Mouse (Mus musculus) adrenal gland, postnatal 4 days (tissue): ENCODE data around the gene Dennd2c. TPM values are rescaled to one million over a fixed set of nuclear protein-coding genes. Genes with fewer than 3 reads are reported as not detected.
A peak's percentile ranks its signal among the peaks of the same experiment; 100 is the strongest.
"Not testable (repeated sequence)": the region's sequence is repeated elsewhere in the genome, so short reads cannot be mapped to it uniquely, and the experiment has no call there.

ENCODE experiments used
- DNase-seq, 2 experiments: peaks; one replicate each; pipeline ENCODE4 v3.0.0; 2021 to 2022; ENCODE audit warnings: low spot score in 2 of 2, mixed read lengths in 2 of 2
- total RNA-seq, 2 experiments: library from RNA; stranded (reverse); gene quantifications; 2 replicates each; pipeline ENCODE4 v1.2.3; 2021

Dennd2c gene
- total RNA-seq, 2 experiments from 2014 or later = 3.1 to 3.8 TPM

DNA sequence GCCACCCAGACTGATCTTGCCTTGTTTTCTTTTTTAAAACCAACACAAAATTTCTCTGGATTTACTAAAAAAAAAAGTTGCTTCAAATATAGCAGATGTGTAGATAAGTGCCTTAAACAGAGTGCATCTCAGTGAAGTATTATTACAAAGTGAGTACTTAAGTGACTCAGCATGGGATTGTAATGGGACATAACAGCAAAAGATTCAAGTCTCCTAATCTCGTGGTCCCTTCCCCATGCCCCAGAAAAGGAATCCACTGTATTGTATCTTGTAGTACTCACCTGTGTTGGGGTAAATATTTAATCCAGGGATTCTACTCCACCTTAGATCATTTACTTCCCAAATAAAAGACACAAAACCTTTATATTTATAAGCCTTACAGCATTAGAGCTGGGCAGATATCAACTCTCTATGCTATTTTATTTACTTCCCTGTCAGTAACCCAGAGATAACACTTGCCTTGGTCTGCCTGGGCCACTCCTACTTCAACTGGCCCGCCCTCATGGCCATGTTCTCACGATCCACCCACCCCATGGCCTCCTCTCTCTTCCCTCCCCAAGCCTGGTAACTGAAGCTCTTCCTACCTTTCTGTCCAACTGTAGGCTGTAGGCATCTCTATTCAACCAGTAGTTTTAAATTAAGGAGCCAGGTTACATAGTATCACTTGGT, 57.0 kb downstream of the Dennd2c start:
- DNase-seq = no peak

DNA sequence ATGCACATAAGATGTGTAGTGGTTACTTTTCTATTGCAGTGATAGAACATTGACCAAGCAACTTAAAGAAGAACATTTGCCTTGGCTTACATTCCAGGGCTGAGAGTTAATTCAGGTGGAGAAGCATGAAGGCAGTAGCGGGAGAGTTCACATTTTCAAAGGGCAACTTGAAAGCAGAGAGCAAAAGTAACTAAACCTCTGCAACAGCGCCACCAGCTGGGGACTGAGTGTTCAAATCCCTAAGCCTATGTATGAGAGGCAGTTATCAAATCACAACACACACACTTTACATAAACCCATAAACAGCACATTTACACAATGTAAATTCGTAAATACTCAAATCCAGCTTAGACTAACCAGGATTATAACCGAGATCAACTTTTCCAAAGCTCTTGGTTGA, 67.4 kb downstream of the Dennd2c start:
- peak; percentile 26 to 60 for DNase-seq

DNA sequence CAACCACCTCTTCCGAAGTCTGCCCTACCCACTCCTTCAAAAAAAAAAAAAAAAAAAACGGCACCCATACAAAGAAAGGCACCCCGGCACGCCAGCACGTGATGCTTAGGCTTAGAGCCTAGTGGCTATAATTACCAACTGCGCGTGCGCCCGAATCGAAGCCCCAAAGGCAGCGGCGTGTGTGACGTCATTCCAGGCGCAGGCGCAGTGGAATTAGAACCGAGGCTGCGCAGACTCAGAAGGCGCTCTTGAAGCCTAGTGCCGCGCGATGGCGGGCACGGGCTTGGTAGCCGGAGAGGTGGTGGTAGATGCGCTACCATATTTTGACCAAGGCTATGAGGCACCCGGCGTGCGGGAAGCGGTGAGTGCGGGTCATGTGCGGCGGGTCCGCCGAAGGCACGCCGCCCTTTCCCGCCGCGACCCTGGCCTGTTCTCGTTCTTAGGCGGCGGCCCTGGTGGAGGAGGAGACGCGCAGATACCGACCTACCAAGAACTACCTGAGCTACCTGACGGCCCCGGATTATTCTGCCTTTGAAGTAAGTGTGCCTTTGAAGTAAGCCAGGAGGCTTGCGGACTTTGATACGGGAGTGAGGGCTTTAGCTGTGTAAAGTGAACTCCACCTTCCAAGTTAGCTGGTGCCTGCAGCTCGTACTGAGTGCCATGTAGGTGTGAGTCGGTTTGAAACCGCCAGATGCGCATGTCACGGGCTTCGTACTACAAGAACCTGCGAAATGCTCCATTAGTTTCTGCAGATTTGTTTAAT, 69.3 kb downstream of the Dennd2c start, which contains the start of gene Bcas2:
Gene Bcas2 (plus strand): TSS at position 151 of the 763 bp plus-strand sequence.
- DNase-seq = peak; percentile 94 to 98

DNA sequence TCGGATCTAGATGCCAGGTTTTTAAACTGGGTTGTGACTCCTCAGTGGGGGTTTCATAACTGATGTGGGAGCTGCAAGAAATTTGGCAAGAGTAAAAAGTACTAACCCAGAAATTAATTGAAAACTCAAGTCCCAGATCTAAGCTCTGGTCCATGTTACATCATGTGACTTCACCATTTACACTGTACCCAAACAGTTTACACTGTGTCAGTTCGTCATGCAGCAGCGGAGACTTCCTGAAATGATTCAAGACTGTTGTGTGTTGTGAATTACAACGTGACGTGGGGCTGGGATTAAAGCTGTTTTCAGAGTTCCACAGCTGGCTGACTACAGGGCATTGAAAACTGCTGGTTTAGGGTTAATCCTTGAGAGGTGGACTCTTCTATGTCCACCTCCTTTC, 70.2 kb downstream of the Dennd2c start:
- no peak for DNase-seq

DNA sequence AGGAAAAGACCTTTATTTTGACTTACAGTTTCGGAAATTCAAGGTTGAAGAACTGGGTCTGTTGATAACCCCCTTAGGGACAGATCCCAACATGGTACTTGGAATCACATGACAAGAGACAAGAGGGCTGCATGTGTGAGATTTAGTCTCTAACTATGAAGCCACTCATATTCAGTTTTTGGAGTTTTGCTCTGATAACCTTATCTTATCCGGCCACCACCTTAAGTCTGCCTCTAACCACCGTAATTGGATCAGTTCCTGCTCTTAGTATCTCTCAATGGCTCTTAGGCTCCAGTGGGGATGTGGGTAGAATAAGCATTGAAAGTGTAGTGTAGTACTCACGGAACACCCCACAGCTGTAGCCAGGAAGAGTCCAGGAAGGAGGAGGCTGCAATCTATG, 74.3 kb downstream of the Dennd2c start:
- no peak for DNase-seq

DNA sequence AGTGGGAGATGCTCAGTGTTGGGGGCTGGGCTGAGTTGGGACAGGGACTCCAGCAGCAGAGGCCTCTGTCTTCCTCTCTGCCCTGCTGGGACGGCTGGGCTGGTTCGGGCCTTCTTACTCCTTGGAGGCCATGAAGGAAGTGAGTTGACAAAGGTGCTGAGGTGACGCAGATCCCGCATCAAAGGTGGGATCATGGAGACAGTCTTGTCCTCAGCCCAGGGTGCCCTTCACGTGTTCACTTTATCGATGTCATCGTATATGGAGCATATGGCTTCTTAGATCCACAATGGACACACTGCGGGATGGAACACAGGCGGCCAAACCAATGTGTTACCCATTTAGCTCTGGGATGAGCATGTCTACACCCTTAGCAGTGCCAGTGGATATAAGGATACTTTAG, 77.1 kb downstream of the Dennd2c start:
- no peak for DNase-seq

DNA sequence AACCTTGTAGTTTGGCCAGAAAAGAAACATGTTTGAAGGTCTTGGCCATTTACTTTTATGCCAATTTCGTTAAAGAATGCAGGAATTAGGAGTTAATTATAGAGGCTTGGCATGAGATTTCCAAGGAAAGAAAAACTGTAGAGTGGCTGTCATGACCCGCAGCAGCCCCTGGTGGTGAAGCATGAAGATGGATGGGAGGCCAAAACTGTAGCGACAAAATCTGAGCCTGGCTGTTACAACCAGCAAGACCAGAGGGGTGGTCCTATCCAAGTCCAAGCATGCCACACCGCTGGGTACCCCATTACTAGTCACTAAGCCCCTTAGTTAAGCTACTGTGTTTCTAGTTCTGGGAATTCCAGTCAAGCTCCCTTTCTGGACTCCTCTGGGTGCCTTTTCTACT, 78.8 kb downstream of the Dennd2c start:
- no peak for DNase-seq

DNA sequence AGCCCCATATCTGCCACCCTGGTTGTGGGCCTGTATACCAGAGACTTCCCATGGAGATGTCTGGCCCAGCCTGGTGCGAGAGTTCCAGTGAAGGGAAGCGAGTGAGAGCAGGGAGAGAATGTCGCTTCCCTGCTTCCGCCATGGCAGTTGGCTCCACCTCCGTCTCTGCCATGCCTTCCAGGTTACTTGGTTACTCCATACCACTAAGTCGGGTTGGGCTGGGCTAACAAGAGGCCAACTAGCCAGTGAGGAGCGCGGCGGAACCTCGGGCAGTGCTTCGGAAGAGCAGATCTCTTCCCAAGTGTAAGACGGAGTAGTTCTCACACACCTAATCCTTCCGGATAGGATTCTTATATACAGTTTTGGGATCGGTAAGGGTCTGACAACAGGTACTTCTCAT, 80.4 kb downstream of the Dennd2c start:
- DNase-seq = no peak

DNA sequence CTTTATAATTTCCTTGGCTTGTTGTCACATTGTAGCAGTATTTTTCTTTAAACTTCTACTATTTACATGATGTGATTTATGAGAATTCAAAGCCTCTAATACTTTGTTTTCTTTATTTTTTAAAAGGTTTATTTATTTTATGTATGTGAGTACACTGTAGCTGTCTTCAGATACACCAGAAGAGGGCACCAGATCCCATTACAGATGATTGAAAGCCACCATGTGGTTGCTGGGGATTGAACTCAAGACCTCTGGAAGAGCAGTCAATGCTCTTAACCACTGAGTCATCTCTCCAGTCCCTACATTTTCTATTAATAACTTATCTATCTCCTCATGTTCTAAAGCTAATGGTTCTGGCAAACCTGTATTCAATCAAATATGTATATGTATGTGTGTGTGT, 82.1 kb downstream of the Dennd2c start:
- not testable (repeated sequence) for DNase-seq

DNA sequence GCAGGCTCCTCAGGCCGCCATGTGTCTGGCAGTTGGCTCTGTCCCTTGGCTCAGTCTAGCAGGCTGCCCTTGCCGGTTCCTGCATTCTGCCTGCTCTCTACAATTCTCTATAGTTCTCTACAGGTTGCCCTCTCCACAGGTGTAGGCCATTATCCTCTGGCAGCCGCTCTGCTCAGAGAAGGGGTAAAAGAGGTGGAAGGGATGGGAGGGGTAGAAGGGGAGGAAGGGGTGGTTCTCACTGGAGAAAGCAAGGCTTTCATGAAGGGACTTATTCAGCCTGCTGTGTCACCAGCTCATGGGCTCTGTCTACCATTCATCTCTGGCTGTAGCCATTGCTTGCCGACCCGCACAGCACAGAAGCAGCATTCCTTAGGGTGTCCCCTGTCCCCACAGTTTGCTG, 86.0 kb downstream of the Dennd2c start:
- DNase-seq = no peak

DNA sequence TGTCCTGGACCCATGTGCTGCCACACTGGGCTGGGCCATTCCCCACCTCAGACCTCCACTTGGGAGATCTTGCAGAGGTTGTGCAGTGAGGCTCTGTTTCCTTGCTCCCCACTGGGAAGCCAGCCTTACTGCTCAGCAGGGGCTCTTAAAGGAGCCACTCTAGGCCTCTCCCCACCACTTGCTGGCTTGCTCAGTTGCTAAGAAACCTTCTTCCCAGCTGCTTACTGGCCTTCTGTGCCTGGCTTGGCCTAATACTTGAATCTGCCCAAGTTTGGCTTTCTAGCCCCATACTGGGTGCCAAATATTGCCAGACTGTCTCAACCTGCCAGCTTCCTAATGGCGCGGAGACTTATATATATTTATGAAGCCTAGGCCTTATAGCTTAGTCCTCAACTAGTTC, 86.5 kb downstream of the Dennd2c start:
- DNase-seq = no peak

DNA sequence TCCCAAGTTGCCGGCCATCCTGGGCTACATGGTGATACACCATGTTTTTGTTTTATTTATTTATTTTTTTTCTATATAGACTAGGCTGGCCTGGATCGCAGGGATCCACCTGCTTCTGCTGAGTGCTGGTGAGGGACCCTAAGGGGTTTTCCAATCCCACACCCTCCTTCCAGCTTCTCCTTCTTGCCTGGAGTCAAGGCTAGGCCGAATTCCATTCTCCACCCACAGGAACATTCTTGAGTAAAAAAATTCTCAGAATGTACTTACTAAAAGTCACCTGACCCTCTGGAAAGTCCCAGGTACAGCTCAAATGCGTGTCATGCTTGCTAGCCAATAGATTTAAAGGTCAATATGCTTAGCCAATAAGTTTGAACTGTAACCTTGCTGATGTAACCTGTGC, 89.8 kb downstream of the Dennd2c start:
- DNase-seq = no peak

DNA sequence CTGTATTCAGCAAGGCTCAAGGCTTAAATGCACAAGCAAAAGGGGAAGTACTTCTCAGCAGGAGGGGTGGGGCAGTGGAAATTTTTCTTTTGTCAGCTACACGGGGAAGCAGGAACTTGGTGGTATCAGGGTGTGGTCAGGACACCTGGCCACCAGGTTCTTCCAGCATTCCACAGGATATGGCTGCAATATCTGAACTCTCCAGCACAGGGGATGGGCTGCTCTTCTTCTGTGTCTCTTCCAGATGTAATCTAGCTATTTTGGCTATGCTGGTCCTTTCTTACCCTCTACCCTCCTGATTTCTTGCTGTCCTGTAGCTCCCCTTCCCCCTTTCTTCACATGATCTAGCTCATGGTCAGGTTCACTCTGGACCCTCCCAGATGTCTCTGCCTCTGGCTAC, 90.8 kb downstream of the Dennd2c start:
- DNase-seq = no peak

DNA sequence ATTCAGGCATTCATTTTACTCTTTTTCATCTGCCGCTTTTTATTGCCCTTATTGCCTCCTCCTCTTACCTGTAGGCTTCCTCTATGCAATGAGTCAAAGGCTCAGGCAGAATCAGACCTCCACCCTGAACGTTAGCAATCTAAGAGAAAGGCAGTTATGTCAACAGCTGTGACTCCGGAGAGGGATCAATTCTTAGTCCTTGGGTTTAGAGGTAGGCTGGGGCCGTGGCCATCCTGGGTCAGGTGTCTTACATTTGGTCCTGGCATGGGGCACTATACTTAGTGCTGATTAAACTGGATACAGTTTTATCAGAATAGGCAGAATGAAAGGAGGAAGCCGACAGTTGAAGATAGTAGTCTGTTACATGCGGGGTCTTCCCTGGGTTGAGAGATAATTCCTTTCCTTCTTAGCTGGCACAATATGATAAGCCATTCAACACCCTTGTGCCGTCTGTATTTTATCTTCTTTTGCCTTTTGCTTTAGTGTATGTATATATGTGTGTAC, 94.0 kb downstream of the Dennd2c start:
- DNase-seq = no peak

DNA sequence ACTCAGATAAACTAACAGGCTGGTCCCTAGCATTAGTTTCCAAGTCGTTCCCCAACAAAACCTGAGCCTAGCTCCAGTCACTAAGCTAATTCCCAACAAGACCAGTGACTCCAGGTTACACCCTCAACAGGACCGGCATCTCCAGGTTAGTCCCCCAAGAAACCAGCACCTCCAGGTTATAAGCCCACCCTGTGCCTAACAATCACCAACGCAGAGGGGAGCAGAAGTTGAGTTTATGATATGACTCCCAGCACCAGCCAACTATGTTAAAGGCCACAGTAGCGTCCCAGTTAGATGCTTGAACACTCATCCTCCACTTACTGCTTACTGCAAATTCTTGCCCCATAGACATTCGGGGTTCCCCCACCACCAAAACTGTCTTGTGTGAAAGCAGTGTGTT, 97.0 kb downstream of the Dennd2c start:
- DNase-seq = no peak

DNA sequence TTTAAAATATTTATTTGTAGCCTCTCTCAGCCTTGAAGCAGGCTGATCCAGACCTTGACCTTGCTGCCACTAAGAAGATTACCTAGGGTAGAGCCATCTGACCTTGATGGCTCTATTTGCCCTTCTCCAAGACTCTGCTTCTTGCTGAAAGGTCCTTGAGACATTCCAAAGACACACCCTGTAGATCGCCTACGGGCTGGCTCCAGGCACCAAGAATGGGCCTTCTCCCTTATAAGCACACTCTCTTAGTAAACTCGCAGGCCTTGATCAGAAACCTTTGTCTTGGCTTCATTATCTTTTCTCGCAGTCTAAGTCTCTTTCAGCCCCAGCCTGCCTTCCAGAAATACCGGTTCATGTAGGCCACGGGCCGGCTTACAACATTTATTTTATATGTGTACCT, 98.7 kb downstream of the Dennd2c start:
- DNase-seq = not testable (repeated sequence)

DNA sequence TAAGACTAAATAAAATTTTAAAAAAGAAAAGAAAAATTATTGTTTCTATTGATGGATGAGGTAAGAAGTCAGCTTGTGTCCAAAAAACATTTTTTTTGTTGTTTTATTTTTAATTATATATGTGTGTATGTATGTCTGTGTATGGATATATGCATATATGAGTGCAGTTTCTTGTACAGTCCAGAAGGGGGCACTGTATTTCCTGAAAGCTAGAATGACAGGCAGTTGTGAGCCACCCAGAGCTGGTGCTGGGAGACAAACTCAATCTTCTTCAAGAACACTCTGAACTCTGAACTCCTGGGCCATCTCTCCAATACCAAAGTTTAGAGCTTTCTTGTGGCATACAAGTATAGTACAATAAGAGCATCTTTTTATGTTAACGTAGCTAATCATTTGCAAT, 101.2 kb downstream of the Dennd2c start:
- no peak for DNase-seq

DNA sequence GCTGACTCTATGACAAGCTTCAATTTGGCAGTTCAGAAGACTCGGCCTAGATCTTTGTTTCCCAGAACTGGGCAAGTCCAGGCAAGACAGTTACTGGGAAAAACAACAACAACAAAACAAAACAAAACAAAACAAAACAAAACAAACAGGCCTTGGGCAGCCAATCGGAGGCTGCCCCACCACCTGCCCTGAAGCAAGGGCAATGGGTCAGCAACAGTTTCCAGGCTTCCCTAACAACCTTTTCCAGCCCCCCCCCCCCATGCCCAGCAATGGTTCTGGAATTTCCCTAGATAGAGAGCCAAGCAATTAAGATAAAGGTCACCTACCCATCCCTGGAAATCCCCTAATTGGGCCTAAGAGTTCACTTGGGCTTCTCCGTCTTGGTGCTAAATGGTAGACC, 102.0 kb downstream of the Dennd2c start:
- no peak for DNase-seq

DNA sequence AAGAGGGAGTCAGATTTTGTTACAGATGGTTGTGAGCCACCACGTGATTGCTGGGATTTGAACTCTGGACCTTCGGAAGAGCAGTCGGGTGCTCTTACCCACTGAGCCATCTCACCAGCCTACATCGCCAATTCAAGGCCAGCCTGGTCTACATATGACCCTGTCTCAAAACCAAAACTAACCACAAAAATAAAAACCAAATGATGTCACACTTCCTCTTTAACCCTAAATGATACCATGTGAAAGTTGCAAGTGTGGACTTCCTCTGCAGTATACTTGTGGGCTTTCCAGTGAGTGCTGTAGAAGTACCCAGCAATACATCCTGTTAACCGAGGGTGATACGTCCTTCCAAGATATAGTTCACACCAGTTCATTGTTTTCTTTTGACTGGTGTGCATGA, 104.0 kb downstream of the Dennd2c start:
- no peak for DNase-seq

DNA sequence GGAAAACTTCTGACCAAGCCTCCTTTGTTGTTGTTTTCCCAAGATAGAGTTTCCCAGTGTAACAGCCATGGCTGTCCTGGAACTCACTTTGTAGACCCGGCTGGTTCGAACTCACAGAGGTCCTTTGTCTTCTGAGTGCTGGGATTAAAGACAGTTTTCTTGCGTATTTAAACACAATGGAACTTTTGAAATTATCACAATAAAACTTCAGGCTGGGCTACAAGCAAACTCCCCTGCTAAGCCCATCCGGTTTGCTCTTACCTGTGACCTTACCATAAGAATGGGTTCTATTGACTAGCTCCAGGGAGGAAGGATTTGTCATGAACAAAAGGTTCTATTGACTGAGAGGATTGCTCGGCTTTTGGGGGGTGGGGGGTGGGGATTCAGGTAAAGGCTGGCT, 105.3 kb downstream of the Dennd2c start:
- no peak for DNase-seq

DNA sequence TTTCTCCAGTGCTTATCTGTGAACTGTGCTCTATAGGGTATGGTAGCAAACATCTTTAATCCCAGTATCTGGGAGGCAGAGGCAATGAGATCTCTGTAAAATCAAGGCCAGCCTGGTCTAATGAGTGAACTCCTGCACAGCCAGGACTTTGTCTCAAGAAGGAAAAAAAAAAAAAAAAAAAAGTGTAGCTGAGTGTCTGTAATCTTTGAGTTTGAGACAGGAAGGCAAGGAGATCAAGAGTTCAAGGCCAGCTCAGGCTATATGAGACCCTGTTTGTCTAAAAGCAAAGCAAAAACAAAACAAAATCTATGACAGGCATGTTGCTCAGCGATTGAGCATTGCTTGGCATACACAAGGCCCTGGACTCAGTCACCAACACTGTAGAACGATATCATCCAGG, 105.8 kb downstream of the Dennd2c start:
- no peak for DNase-seq

DNA sequence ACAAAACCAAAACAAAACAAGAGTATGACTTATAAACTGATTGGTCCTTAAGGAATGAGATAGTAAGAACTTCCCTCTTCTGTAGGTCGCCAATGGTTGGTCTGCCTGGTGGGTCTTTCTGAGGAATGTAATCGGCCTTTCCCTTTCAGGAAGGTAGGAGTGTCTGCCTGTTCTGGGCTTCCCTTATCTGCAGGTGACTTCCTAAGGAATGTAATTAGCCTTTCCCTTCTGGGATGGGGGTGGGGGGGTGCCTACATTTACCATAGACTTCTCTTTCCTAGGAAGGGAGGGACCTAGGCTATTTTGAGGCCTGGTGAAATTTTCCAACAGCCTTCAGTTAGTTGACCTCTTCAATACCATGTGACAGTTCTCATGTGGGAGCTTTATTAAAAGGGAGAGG, 108.7 kb downstream of the Dennd2c start:
- DNase-seq = no peak

DNA sequence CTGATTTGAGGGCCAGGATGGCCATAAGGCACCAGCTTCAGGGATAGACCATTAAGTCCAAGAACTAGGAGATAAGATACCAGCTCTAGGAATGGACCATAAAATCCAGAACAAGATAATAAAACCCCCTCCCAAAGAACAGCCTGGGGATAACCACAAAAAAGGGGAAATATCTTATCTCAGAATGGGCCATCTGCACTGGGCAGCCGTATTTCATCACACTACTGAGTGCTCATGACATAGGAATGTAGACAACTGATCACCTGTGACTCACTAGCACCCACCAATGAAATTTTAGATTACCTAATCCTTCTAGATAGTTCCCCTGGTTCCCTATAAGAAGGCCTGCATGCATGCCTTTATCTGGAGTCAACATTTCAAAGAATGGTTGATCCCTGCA, 109.7 kb downstream of the Dennd2c start:
- DNase-seq = no peak
